Mouse (Mus musculus): ENCODE measurements around the gene Actb.

GRCm38 (mm10) chr5:142912739-142913138 lies 6.2 kb upstream of the Actb start:
- TF ChIP-seq CTCF (IDR thresholded peaks at IDR 0.05 in 2 of 3, conservative IDR thresholded peaks at IDR 0.05 in 1 of 3; ENCODE audit: control insufficient read depth in 1 of 3, insufficient read depth in 1 of 3, low read depth in 2 of 3, low read length in 3 of 3, poor library complexity in 1 of 3, severe bottlenecking in 1 of 3) (no peak), MAZ (IDR thresholded peaks at IDR 0.05; ENCODE audit: low read depth, low read length) (no peak), EP300 (IDR thresholded peaks at IDR 0.05; ENCODE audit: low read depth in 1 of 2, low read length in 2 of 2) (no peak)

All from MEL (cell line).